Mouse (Mus musculus) urinary bladder, postnatal 25 days (tissue): ENCODE results near the gene Proser3.

Experiments
- DNase-seq: peaks from one replicate; pipeline ENCODE4 v3.0.0; 2022; ENCODE audit warnings: low spot score

Proser3 gene

GRCm38 (mm10) chr7:30579950-30580349, 27.9 kb upstream of the Proser3 start:
- no peak for DNase-seq

DNA sequence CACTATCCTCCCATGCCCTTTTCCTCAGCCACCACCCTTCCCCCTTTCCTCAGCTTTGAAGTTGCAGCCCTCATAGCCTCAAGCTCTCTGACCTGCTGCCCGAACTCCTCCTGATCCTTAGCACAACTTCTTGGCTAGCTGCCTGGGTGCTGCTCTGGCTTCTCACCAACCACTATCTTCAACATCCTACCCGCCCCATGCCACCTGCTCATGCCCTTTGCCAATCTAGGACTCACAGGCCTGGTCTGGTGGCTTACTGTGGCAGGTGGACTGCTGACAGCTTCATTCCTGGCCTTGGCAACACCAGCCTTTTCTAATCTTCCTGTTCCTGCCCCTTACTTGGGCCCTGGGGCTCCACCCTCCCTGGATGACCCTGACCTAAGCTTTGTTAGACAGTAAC, 20.9 kb upstream of the Proser3 start:
- no peak for DNase-seq

DNA sequence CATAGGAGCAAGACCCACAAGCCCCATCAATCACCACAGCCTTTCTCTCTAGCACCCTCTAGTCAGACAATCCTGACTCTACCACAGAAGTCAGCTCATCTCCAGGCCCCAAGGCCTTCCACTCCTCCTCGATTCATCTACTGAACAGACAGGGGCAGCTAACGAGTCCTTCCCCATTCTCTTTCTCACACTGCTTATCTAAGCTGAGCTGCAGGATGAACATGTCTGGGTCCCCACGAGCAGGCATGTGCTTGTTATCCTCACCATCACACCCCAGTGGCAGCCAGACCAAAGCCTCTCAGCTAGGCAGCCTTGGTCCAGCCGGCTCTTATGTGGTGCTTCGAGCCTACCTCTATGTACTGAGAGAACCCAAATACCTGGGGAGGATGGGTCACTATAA, 20.3 kb upstream of the Proser3 start:
- no peak for DNase-seq

DNA sequence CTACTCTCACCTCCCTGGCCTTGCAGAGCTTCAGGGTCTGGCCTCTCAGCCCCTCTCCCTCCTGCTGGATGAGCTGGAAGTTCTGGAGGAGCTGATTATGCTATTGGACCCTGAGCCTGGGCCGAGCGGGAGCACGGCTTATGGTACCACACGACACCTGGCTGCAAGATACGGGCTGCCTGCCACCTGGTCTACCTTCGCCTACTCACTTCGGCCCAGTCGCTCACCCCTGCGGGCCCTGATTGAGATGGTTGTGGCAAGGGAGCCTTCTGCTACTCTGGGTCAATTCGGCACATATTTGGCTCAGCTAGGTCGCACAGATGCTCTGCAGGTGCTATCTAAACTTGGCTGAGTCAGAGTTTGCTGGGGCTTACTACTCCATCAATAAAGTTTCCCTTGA, 15.5 kb upstream of the Proser3 start:
- no peak for DNase-seq

- DNase-seq, result no peak
Measured at GRCm38 (mm10) chr7:30566033-30566432, 13.9 kb upstream of the Proser3 start.

DNA sequence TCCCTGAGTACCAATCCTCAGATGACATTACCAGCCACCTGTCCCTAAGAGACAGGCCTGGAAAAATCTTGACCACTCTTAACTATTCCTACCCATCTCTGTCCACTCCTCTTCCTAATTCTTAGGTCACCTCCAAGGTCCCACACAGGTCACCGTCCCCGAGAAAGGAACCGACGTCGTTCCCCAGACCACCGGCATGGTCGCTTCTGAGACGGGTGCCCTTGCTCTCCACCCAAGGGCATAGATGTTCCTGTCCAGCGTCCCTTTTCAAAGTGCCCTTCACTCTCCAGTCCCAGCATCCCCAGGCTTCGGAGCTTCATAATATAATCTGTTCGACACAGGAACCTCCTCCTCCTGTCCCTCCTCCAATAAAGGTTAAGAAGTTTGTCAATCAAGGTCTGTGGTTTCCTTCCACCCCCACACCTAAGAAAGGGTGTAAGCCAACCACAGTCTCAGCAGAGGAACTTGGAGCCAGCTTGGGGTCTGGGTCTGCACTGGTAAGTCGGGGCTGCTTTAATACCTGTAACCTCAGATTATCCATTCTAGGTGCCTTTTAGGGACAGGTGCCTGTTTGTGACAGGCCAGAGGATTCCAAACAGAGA, 13.0 kb upstream of the Proser3 start, which contains the start of gene Igflr1:
TSS of gene Igflr1 (plus strand) at position 458 of the 602 bp plus-strand sequence.
- DNase-seq, result no peak

GRCm38 (mm10) chr7:30563906-30564280, 11.8 kb upstream of the Proser3 start:
- no peak for DNase-seq

DNA sequence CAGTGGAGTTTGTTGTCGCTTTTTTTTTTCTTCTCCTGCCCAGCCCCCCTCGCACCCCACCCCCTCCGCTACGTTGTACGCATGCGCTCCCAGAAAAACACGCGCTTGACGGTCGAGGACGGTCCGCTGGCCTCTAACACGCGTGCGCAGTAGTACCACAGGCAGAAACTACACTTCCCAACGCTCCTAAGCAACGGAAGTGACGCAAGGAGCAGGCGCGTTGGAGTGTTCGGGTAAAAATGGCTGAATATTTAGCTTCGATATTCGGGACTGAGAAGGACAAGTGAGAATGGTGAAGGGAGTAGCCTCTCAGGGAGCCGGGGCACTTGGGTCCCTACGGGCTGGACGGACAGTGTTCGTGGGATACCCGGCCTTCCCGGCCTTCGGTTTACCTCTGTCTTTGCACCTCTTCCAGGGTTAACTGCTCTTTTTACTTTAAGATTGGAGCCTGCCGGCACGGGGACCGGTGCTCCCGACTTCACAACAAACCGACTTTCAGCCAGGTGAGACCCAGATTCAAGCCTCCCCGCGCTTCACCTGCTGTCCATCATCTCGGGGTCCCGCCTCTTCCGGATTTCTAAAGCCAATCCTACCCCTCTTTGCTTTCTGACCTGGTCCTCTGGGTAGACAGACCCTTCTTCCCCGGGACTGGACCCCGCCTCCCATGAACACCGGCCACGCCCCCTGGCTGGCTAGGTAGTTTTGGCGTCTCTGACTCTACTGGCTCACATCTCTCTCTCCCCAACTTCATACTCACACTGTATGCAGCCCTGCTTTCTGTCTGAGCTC, 11.2 kb upstream of the Proser3 start, which contains the start of the genes U2af1l4, Gm49396 and Psenen:
TSS of gene U2af1l4 (plus strand) at position 185 of the 789 bp plus-strand sequence.
TSS of gene Gm49396 (plus strand) at position 228 of the 789 bp plus-strand sequence.
TSS of gene Psenen (minus strand) at position 511 of the 789 bp plus-strand sequence.
- DNase-seq, result peak; percentile 92

- peak; percentile 26 for DNase-seq
Measured at GRCm38 (mm10) chr7:30562526-30563116, 10.5 kb upstream of the Proser3 start.

GRCm38 (mm10) chr7:30560296-30560695, 8.2 kb upstream of the Proser3 start:
- DNase-seq, result no peak

- peak; percentile 82 for DNase-seq
Measured at GRCm38 (mm10) chr7:30559443-30559954, 7.4 kb upstream of the Proser3 start, which contains the start of gene Lin37. Gene Lin37, minus strand, starts transcription at chr7:30559838.

DNA sequence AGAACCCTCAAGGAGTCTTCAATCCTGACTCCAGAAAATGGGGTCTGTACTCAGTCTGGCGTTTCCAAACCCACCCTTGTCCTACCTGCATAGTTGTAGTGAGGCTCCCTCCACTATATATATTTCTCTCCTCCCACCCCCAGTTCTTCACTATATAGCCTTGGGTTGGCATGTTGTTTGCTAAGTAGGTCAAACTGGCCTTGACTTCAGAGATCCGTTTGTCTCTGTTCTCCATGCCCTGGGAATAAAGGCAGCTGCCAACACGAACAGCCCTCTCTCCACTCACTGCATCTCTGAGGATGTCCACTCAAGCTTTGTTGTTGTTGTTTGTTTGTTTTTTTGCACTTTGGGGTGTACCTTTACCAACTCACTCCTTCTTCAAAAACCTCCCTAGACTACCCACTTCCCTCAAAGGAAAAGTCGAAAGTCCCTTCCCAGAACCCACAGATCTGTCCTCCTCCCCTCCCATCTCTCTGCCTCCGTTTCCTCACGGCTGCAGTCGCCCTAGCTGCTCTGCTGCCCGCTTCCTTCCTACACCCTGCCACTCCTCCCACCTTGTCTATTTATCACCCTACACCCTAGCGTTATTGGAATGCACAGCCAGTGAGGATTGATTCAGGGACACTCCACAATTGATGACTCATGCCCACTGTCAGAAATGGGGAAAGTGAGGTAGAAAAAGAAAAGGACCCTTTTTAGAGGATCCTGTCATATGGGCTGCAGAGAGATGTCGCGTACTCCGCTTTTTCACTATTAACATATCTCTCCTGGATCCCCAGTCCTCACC, 6.8 kb upstream of the Proser3 start:
- no peak for DNase-seq

DNA sequence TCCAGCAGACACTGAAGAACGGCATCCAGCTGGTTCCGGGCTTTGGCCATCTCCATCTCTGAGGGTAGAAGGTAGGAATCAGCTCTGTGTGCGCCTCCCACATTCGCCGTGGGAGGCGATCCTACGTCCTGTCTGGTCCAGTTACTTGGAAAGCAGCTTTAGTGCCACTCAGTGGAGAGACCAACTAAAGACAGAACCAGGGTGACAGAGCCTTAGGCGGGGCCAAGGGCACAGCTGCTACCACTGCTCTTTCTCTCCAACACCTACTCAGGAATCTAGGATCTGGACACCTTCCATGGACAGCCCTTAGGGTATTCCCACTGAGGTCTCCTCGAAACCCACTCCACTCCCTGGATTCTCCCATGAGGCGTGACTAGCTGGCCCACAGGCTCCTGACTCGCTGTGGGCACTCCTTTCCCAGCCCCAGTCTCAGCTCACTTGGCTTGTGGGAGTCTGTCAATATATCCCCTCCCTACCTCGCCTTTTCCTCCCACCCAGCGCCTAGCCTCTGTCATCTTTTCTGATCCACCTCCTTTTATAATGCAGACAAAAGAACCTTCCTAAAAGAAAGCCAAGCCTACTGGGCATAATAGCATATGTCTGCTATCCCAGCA, 5.9 kb upstream of the Proser3 start:
- DNase-seq, result no peak

DNA sequence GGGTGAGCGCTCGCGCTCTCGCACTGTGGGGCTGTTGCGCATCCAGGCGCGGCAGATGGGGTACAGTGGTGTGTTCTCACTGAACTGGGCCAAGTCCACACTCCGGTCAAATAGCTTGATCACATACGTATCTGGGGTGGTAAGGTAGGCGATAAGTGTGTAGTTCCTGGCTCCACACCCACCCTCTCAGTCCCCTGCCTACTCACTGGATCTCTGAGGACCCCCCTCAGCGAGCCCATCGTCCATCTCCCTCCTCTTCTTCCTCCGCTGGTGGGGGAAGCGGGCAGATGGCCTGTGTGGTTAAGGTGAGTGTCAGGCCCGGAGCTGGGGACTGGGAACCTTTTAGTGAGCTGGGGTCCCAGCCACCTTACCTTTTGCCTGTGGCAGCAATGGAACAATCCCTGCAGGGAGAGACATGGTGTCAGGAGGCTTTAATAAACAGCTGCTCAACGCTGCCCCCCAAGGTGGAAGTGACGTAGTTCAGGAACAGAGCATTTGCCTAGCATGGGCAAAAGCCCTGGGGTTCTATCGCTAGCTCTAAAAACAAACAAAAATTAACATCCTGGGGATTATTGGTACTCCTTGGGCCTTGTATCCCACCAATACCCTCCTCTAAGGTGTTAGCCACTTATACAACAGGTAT, 4.9 kb upstream of the Proser3 start:
- DNase-seq, result no peak

GRCm38 (mm10) chr7:30553810-30554584, 1.9 kb upstream of the Proser3 start:
- DNase-seq, result no peak

DNA sequence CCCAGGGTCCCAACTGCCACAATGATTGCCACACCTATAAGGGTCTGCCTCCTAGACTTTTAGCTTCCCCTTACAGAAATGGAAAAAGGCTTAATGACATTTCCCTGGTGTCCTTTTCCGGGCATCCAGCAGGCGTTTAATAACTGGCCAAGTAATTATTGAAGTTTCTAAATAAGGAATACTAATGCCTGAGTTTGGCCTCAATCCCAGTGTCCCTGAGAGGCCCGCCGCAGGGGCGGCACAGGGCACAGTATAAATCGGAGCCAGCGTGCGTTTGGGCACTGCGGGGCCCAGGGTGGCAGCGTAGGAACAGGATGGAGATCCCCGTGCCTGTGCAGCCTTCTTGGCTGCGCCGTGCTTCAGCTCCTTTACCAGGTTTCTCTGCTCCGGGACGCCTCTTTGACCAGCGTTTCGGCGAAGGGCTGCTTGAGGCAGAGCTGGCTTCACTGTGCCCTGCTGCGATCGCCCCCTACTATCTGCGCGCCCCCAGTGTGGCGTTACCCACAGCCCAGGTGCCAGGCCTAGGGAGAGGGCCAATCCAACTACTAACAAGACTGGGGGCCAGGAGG, 1.0 kb upstream of the Proser3 start:
- no peak for DNase-seq

DNA sequence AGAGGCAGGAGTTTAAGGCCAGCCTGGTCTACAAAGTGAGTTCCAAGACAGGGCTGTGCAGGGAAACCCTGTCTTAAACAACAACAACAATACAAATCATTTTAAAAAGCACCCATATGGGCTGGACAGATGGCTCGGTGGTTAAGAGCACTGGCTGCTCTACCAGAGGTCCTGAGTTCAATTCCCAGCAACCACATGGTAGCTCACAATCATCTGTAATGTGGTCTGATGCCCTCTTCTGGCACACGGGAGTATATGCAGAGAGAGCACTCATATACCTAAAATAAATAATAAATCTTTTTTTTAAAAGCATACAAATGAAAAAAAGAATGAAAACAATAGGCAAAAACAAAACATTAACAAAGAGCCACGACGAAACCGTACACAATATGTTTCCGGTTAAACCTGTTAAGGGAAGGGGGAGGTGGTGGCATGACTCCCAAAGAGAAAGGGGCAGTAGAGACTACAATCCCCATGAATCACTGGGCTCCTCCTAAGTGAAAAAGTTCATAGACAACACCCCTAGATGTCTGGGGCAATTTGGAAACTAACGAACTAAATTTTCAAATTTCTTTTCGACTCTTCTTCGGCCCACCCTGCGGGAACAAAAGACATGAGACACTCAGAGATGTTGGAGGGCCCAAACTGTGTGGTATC, 526 bp downstream of the Proser3 start:
- DNase-seq, result no peak

DNA sequence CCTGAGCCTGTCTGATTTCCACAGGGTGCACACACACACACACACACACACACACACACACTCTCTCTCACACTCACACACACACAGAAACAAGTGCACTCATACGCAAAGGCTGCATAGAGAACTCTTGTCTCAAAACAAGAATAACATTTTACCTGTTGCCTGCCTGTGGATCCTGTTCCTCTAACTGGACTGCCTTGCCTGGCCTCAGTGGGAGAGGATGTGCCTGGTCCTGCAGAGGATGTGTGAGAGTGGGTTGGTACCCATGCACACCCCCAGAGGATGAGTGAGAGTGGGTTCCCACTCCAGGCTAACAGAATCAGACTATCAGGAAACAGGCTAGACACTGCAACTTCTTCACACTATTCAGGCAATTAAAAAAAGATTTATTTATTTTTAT, 1.5 kb downstream of the Proser3 start:
- no peak for DNase-seq

GRCm38 (mm10) chr7:30549880-30550279, 2.2 kb downstream of the Proser3 start:
- no peak for DNase-seq
